Mouse (Mus musculus) cerebellum, adult 9-11 months (tissue): ENCODE data around the gene Gm10160.
"Not testable (repeated sequence)": the region's sequence is repeated elsewhere in the genome, so short reads cannot be mapped to it uniquely, and the experiment has no call there.

ENCODE experiments used
- DNase-seq: peaks from one replicate; pipeline ENCODE4 v3.0.0; 2022

Gene Gm10160

GRCm38 (mm10) chr7:81856221-81856620 is 627 bp upstream of the Gm10160 start:
- no peak for DNase-seq

DNA sequence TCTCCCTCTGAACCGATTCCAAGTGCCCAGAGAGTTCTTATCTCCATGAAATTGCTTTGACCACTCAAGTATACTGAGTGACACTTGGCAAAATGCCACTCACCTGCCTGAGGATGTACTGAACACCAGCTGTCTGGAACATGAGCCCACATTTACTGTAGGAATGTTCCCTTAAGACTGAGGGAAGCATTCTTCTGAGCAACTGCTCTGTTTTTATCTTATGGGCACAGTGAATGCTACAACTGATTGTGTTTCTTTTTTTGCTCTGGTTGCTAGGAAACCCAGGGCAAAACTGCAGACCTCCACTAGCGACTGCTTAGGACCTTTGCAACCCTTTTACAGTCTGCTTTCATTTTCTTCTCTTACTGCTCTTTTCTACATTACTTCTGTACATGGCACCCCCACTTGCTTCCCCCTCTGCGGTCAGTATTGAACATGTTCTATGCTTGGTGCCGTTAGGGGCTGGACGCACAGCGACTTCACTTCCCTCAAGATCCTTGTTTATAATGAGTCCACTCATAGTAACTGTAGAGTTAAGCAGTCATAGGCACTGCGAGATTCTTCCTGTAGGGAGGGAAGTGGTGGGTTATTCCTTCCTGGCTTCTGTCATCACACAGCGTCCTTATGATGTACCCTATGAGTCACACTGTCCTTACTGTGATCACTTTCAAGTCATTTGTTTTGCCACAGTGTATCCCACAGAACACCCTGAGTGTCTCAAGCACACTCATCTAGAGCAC is 856 bp downstream of the Gm10160 start:
- no peak for DNase-seq

DNA sequence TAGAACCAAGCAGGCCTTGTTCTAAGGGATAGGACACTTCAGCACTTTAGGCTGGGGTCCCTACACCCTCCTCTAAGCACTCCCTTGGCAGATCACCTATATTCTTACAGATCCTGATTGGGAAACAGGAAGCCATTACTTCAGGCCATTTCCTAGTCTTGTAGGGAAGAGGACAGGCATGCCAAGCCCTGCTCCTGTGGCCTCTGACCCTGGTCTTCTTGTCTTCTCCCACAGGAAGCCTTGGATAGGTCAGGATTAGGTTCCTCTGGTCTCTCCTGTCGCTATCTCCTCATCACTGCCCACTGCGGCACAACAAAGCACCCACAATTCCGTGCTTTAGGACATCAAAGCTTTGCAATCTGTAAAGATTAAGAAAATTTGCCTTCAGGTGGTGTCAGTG is 3.9 kb downstream of the Gm10160 start:
- DNase-seq: no peak

DNA sequence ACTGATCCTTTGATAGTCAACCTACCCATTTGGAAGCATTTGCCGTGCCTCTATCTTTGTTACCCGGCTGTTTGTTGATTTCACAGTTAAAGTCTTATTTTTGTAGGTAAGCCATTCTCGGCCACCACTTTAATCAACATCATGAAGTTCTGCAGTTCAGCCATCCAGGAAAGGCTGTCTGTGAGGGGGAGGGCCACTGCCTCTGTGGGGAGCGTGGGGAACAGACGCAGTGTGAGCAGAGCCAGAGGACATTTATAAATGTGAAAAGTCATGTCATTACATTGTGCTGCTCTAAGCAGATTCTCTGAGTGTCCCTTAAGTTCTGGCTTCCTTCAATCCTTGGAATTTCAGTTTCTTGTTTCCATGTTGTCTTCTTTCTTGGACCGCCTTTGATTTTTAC is 5.4 kb downstream of the Gm10160 start:
- DNase-seq: no peak

- DNase-seq: no peak
Measured at GRCm38 (mm10) chr7:81849633-81850032, 6.0 kb downstream of the Gm10160 start.

GRCm38 (mm10) chr7:81849214-81849613 is 6.4 kb downstream of the Gm10160 start:
- no peak for DNase-seq

DNA sequence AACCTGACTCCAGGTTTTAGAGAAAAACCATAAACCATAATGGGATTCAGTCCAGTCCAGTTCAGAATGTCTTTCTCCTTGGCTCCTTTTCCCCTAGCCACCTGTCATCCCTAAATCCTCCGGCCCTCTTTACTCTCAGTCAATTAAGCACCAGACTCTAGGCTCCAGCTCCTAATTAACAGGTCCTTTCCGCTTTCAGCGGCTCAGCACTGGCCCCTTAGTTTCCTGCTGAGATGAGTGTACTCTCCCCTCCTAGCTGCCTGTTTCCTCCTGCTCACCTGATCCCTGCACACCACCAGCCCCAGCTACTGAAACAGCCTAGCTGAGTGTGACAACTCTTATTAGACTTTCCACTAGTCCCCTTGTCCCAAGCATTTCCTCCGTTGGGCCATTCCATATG is 7.8 kb downstream of the Gm10160 start:
- DNase-seq: peak; percentile 54

DNA sequence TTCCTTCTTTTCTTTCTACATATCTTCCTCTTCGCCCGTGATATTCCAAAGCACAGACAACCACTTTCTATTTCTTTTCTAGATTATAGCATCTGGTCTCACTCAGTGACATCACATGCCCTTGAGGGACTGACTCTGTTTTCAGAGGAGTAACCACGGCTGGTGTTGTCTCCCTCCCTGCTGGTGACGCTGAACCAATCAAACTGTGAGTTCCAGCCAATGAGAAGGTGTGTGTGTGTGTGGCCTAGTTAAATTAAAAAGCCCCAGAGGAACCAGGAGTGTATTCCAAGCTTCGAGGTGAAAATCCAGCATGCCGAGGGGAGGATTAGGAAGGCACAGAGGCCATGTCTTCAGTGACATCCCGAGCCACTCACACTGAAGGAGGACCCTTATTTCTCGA is 8.6 kb downstream of the Gm10160 start:
- DNase-seq: no peak

DNA sequence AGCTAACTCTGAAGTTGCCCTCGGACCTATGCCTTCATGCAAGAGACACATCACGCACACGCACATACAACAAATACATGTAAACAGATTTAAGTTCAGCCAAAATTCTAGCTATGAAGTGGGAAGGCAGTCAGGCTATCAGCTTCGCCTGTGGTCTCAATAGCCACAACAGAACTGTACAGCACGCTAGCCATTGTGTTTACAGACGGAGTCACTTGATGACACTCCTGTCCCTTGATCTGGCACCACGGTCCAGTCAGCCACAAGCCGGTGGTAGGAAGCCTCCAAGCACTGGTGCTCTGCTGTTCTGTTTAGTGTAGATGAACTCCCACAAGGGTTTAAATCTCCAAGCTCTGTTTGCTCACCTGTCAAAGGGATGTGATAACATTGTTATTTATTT is 9.6 kb downstream of the Gm10160 start:
- no peak for DNase-seq

DNA sequence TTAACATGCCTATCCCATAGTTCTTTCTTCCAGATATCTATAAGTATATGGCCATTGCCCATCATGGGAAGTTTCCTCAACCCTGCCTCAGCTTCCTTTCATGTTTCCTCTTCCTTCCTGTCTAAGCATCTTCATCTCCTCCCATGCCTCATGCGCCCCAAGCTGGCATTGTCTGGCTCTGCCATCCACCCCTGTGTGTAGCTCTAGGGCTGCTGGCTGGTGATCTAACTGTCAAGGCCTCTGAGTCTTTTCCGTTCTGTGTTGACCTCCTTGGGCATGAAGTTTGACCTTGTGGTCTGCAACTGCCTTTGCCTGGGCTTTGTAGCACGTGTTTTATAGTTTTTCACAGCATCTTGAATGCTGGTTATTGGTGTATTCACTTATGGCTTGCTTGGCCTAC is 10.3 kb downstream of the Gm10160 start:
- no peak for DNase-seq

DNA sequence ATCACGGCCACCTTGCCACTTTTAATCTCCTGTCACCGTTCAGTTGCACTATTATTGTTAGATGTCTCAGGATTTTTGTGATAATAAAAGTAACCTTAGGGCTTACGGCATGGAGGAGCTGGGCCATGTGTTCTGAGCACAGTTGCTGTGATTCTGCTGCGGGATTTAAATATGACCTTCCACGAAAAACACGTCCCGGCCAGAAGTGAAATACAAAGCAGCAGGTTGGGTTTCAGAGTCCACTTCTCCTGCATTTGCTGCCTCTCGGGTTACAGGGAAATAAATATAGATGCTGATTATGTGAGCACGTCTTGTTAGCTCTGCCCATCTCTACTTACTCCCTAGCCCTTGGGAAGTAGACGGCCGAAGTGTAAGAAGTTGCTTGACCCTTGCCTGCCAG is 10.8 kb downstream of the Gm10160 start:
- no peak for DNase-seq

- no peak for DNase-seq
Measured at GRCm38 (mm10) chr7:81843903-81844302, 11.7 kb downstream of the Gm10160 start.

- DNase-seq: no peak
Measured at GRCm38 (mm10) chr7:81842998-81843397, 12.6 kb downstream of the Gm10160 start.

DNA sequence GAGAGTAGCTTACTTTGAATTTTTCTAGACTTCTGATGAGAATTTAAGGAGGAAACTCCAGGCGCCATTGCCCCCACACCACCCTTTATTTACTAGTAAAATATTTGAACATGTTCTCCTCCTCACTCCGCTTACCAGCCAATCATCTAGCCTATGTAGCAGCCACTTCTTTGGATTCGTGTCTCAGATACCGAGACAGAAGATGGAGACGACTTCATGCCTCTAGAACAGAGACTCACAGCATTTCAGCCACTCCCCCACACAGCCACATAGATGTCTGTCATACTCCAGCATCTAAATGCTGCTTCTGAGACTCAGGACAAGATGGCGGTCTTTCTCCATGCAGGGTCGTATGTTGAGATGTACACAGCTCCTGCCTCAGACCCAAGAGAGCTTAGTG is 13.5 kb downstream of the Gm10160 start:
- no peak for DNase-seq

- no peak for DNase-seq
Measured at GRCm38 (mm10) chr7:81841439-81841838, 14.2 kb downstream of the Gm10160 start.

GRCm38 (mm10) chr7:81840661-81841181 is 14.9 kb downstream of the Gm10160 start:
- no peak for DNase-seq

- no peak for DNase-seq
Measured at GRCm38 (mm10) chr7:81839746-81840145, 15.8 kb downstream of the Gm10160 start.

GRCm38 (mm10) chr7:81837771-81838170 is 17.8 kb downstream of the Gm10160 start:
- not testable (repeated sequence) for DNase-seq

GRCm38 (mm10) chr7:81835430-81835829 is 20.2 kb downstream of the Gm10160 start:
- no peak for DNase-seq

GRCm38 (mm10) chr7:81834847-81835246 is 20.7 kb downstream of the Gm10160 start:
- no peak for DNase-seq

GRCm38 (mm10) chr7:81829379-81829894 is 26.2 kb downstream of the Gm10160 start, which contains the start of gene Btbd1:
Gene Btbd1, minus strand, starts transcription at chr7:81829431.
- DNase-seq: peak; percentile 73

DNA sequence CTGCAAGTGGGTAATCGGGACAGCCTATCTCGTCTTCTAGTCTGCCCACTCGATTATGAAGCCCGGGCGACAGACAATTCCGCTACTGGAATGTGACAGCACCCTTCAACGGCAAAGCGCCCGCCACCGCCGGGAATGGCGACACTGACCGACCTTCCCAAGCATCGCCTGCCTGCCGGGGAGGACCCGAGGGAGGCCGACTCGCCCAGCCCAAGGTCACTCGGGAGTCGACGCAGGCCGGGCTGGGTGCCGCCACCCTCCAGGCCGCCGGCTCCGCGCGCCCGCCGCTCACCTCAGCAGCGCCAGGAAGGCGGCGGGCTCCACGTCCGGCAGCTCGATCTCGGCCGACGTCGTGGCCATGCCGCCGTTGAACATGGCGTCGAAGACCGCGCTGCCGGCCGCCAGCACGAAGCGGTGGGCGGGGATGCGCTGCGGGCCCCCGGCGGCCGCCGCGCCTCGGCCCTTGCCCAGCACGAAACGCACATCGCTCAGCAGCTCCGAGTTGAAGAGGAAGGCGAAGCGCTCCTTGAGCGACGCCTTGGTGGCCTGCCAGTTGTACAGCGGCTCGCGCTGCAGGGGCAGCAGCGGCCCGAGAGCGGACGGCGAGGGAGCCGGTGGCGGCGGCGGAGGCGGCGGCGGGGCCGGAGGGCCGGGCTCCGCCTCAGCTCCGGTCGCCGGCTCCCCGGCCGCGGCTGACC is 26.8 kb downstream of the Gm10160 start:
- peak; percentile 48 for DNase-seq

DNA sequence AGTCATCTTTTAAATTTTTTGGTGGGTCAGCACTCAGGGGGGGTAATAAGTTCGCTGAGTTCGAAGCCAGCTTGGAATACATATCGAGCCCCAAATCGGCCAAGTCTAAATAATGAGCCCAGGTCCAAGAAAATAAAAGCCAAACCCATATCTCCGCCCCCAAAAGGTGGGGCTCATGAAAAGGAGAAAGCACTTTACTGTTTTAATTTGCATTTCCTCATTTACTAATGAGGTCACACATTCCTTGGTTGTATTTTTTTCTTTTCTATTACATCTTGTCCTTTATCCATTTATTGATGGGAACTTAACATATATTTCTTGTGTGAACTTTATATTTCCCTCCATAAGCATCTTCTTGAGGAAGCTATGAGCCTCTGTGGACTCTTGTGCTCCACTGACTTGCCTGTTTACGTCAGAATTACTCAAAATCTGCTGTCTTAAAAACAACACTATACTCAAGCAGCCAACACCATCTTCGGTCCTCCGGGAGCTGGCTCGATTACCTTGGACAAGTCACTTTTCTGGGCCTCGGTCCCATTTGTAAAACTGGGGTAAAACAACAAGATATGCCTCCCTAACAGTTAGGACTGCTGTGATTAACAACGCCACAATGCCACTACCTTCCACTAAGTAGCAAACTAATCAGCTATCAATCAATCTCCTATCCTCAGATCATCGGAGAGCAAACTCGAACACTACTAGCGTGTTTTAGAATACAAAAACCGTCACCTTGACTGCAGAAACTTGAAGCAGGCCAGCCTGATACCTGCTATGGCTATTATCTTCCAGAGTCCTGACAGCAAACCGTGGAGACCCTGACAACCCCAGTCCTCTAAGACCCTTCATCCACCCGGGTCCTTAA is 27.6 kb downstream of the Gm10160 start:
- DNase-seq: no peak
